Mouse (Mus musculus): ENCODE data around the gene Ccdc3.

GRCm38 (mm10) chr2:5192156-5192555 is 54.6 kb downstream of the Ccdc3 start:
- TF ChIP-seq CTCF (IDR thresholded peaks at IDR 0.05; ENCODE audit: extremely low read depth, insufficient read depth, insufficient read length, insufficient replicate concordance) = no peak
- TF ChIP-seq POLR2A (IDR thresholded peaks at IDR 0.05; ENCODE audit: low read depth, low read length) = no peak
